Mouse (Mus musculus) CH12.LX (cell line): ENCODE measurements around the gene Ccdc88a. TPM values are rescaled to one million over a fixed set of nuclear protein-coding genes. Genes with fewer than 3 reads are reported as not detected.

ENCODE experiments used
- DNase-seq: peaks from one replicate; pipeline ENCODE4 v3.0.0-alpha.2; 2013; ENCODE audit errors: extremely low read depth
- H3K27ac ChIP-seq: 2 replicates; pipeline ENCODE4 v1.5.1; 2012; ENCODE audit warnings: low read depth, mild to moderate bottlenecking, control low read depth, moderate library complexity; ENCODE audit not compliant: insufficient read depth
- H3K27me3 ChIP-seq: replicated peaks from 2 replicates; pipeline ENCODE3; 2012; ENCODE audit warnings: inconsistent platforms
- H3K36me3 ChIP-seq, 2 experiments: replicated peaks in 1 of 2; 2 replicates each; pipeline versions ENCODE3 to v1.6.1; 2012; ENCODE audit warnings: inconsistent platforms in 1 of 2, low read length in 1 of 2, mild to moderate bottlenecking in 1 of 2, mixed read lengths in 1 of 2, moderate library complexity in 1 of 2; ENCODE audit not compliant: control insufficient read depth in 1 of 2, insufficient read depth in 1 of 2
- H3K4me1 ChIP-seq, 2 experiments: 2 replicates each; pipeline ENCODE4 v1.6.1; 2012; ENCODE audit warnings: inconsistent platforms in 1 of 2, moderate library complexity in 1 of 2; ENCODE audit not compliant: insufficient read depth in 2 of 2, control insufficient read depth in 1 of 2
- H3K4me2 ChIP-seq: 2 replicates; pipeline ENCODE4 v1.6.1; 2012; ENCODE audit warnings: low read depth, mild to moderate bottlenecking, control low read depth; ENCODE audit not compliant: poor library complexity, insufficient read depth, severe bottlenecking
- H3K4me3 ChIP-seq, 3 experiments: fragments of 150-350 bp in 1 of 3; sonication (generic) in 1 of 3; replicated peaks in 1 of 3; 2 replicates each; pipeline versions ENCODE3 to v1.5.1; 2011 to 2012; ENCODE audit warnings: low read depth in 2 of 3, low read length in 2 of 3, mild to moderate bottlenecking in 2 of 3, moderate library complexity in 2 of 3, control low read depth in 1 of 3, improper control_type of control experiment in 1 of 3, inconsistent platforms in 1 of 3, mixed read lengths in 1 of 3; ENCODE audit not compliant: poor library complexity in 1 of 3
- H3K79me2 ChIP-seq: replicated peaks from 2 replicates; pipeline ENCODE4 v1.6.1; 2012; ENCODE audit warnings: mild to moderate bottlenecking, moderate library complexity; ENCODE audit not compliant: control insufficient read depth, poor library complexity, insufficient read depth, severe bottlenecking; ENCODE audit errors: extremely low read depth
- H3K9ac ChIP-seq: 2 replicates; pipeline ENCODE4 v1.6.1; 2012; ENCODE audit warnings: low read depth, mild to moderate bottlenecking, control low read depth, moderate library complexity; ENCODE audit not compliant: insufficient read depth
- H3K9me3 ChIP-seq: replicated peaks from 2 replicates; pipeline ENCODE3; 2012; ENCODE audit warnings: low read length, inconsistent platforms, mixed read lengths
- BHLHE40 ChIP-seq: IDR thresholded peaks from 2 replicates; pipeline ENCODE4 v1.6.1; 2011; ENCODE audit warnings: mild to moderate bottlenecking, low read depth, low read length, improper control_type of control experiment
- CHD1 ChIP-seq: IDR thresholded peaks from 2 replicates; pipeline ENCODE4 v1.6.1; 2012; ENCODE audit warnings: low read depth, low read length, improper control_type of control experiment, inconsistent platforms
- CTCF ChIP-seq, 2 experiments: IDR thresholded peaks in 1 of 2; conservative IDR thresholded peaks in 1 of 2; 2 replicates each; pipeline ENCODE4 v1.5.1; 2011 to 2012; ENCODE audit warnings: low read depth in 2 of 2, low read length in 2 of 2, improper control_type of control experiment in 1 of 2, inconsistent platforms in 1 of 2, mild to moderate bottlenecking in 1 of 2, moderate library complexity in 1 of 2
- ELF1 ChIP-seq: IDR thresholded peaks from 2 replicates; pipeline ENCODE4 v1.6.1; 2014; ENCODE audit warnings: low read depth, mild to moderate bottlenecking, inconsistent platforms, low read length, improper control_type of control experiment
- ETS1 ChIP-seq: conservative IDR thresholded peaks from 2 replicates; pipeline ENCODE4 v1.6.1; 2012; ENCODE audit warnings: low read depth, mild to moderate bottlenecking, inconsistent platforms, low read length, improper control_type of control experiment, moderate library complexity
- GABPA ChIP-seq: IDR thresholded peaks from 2 replicates; pipeline ENCODE4 v1.6.1; 2012; ENCODE audit warnings: low read depth, low read length, improper control_type of control experiment, inconsistent platforms; ENCODE audit not compliant: insufficient replicate concordance
- HCFC1 ChIP-seq: IDR thresholded peaks from 2 replicates; pipeline ENCODE4 v1.6.1; 2012; ENCODE audit warnings: low read depth, mild to moderate bottlenecking, inconsistent platforms, low read length, improper control_type of control experiment
- IRF4 ChIP-seq: IDR thresholded peaks from 2 replicates; pipeline ENCODE4 v1.6.1; 2014; ENCODE audit warnings: low read depth, mild to moderate bottlenecking, inconsistent platforms, low read length, improper control_type of control experiment
- KAT2A ChIP-seq: IDR thresholded peaks from 2 replicates; pipeline ENCODE4 v1.6.1; 2012; ENCODE audit warnings: low read length, improper control_type of control experiment, inconsistent platforms; ENCODE audit not compliant: insufficient replicate concordance
- MAX ChIP-seq: IDR thresholded peaks from 2 replicates; pipeline ENCODE4 v1.6.1; 2011; ENCODE audit warnings: low read length, improper control_type of control experiment
- MEF2A ChIP-seq: IDR thresholded peaks from 2 replicates; pipeline ENCODE4 v1.6.1; 2014; ENCODE audit warnings: low read depth, mild to moderate bottlenecking, inconsistent platforms, low read length, improper control_type of control experiment, borderline replicate concordance
- MXI1 ChIP-seq: IDR thresholded peaks from 2 replicates; pipeline ENCODE4 v1.6.1; 2011; ENCODE audit warnings: mild to moderate bottlenecking, low read depth, low read length, improper control_type of control experiment
- MYC ChIP-seq: IDR thresholded peaks from 2 replicates; pipeline ENCODE4 v1.6.1; 2011; ENCODE audit warnings: low read depth, mild to moderate bottlenecking, improper control_type of control experiment, low read length
- RAD21 ChIP-seq: IDR thresholded peaks from 2 replicates; pipeline ENCODE4 v1.6.1; 2011; ENCODE audit warnings: low read depth, mild to moderate bottlenecking, low read length, improper control_type of control experiment, moderate library complexity
- SIN3A ChIP-seq: IDR thresholded peaks from 2 replicates; pipeline ENCODE4 v1.6.1; 2012; ENCODE audit warnings: low read length, improper control_type of control experiment, inconsistent platforms
- SMC3 ChIP-seq: IDR thresholded peaks from 2 replicates; pipeline ENCODE4 v1.6.1; 2011; ENCODE audit warnings: low read depth, low read length, improper control_type of control experiment
- TBP ChIP-seq: conservative IDR thresholded peaks from 2 replicates; pipeline ENCODE4 v1.6.1; 2011; ENCODE audit warnings: low read depth, low read length, improper control_type of control experiment
- UBTF ChIP-seq: IDR thresholded peaks from 2 replicates; pipeline ENCODE4 v1.6.1; 2012; ENCODE audit warnings: low read depth, mild to moderate bottlenecking, inconsistent platforms, low read length, improper control_type of control experiment, moderate library complexity
- USF1 ChIP-seq: IDR thresholded peaks from 2 replicates; pipeline ENCODE4 v1.6.1; 2014; ENCODE audit warnings: low read depth, mild to moderate bottlenecking, inconsistent platforms, low read length, improper control_type of control experiment
- ZC3H11A ChIP-seq: IDR thresholded peaks from 2 replicates; pipeline ENCODE4 v1.6.1; 2012; ENCODE audit warnings: low read depth, mild to moderate bottlenecking, inconsistent platforms, low read length, improper control_type of control experiment
- ZKSCAN1 ChIP-seq: IDR thresholded peaks from 2 replicates; pipeline ENCODE4 v1.6.1; 2012; ENCODE audit warnings: low read depth, inconsistent platforms, low read length, improper control_type of control experiment, borderline replicate concordance
- dilution Hi-C: fragments of 300-500 bp; cut with MboI; formaldehyde crosslinking; loops from 2 replicates; pipeline ENCODE4 v1.14.3; 2020; ENCODE audit warnings: low sequenced_read_pairs; ENCODE audit not compliant: extremely low pct_unique_long_range_greater_than_20kb, extremely low pct_ligation_motif_present
- in situ Hi-C: fragments of 300-500 bp; cut with MboI; formaldehyde crosslinking; loops from 3 replicates; pipeline ENCODE4 v1.14.3; 2019; ENCODE audit warnings: low sequenced_read_pairs, low pct_ligation_motif_present, low pct_unique_long_range_greater_than_20kb, mixed read lengths
- polyA plus RNA-seq: library from polyadenylated mRNA; unstranded; fragments of >175 nt; gene quantifications from 2 replicates; pipeline ENCODE4 v1.2.1, GENCODE M21; 2012; ENCODE audit warnings: low read depth; ENCODE audit not compliant: insufficient read length
- total RNA-seq, 2 experiments: library from RNA; depleted of rRNA; stranded (reverse); fragments of 300-350 nt in 1 of 2; fragments of >200 nt in 1 of 2; gene quantifications; 2 replicates each; pipeline ENCODE4 v1.2.3; 2012 to 2014

Gene Ccdc88a
- total and polyA plus RNA-seq, 3 experiments: 13.7 to 26.1 (median 15.2) TPM

DNA sequence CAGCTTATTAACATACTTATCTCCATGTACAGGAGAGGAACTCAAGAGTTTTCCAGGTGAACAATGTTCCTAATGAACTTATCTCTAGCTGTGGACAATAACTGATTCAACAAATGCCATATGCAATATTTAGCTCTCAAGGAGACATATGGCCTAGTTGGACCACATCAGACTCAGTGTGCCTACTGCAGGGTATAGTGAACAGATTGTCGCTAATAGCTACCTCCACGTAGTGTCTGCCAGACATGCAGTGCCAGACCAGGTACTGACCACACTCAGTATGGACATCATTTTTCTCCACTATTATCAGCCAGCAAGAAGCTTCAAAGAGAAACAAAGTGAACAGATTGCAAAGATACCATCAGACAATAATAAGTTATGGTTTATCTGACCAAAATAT is 22.6 kb upstream of the Ccdc88a start:
- no peak for TF ChIP-seq SIN3A
- TF ChIP-seq SMC3: no peak
- no peak for TF ChIP-seq GABPA
- no peak for TF ChIP-seq IRF4
- no peak for TF ChIP-seq MAX
- no peak for TF ChIP-seq BHLHE40
- no peak for TF ChIP-seq KAT2A
- no peak for TF ChIP-seq RAD21
- no peak for TF ChIP-seq CHD1
- TF ChIP-seq USF1: no peak
- TF ChIP-seq TBP: no peak
- TF ChIP-seq ELF1: no peak
- TF ChIP-seq HCFC1: no peak
- TF ChIP-seq UBTF: no peak
- TF ChIP-seq CTCF (conservative IDR thresholded peaks at IDR 0.05 in 1 of 2, IDR thresholded peaks at IDR 0.05 in 1 of 2; ENCODE audit: low read depth in 2 of 2, low read length in 2 of 2): no peak
- TF ChIP-seq MEF2A: no peak
- no peak for TF ChIP-seq ETS1
- no peak for TF ChIP-seq MYC
- TF ChIP-seq, all 38 proteins: peak for 0
- Histone ChIP-seq H3K9ac (no peak overlapping the region), H3K4me3 (no peak overlapping the region), H3K27ac (no peak overlapping the region), H3K4me2 (no peak overlapping the region), H3K4me1 (peaks cover under 1 to 9% of the 10 kb centered on the region in 2 experiments), H3K9me3 (no peaks in the 10 kb centered on the region), H3K79me2 (no peaks in the 10 kb centered on the region), H3K27me3 (no peaks in the 10 kb centered on the region), H3K36me3 (no peaks in the 10 kb centered on the region)
- dilution Hi-C loops (no loop called here), in situ Hi-C loops (no loop called here)
- no peak for DNase-seq

DNA sequence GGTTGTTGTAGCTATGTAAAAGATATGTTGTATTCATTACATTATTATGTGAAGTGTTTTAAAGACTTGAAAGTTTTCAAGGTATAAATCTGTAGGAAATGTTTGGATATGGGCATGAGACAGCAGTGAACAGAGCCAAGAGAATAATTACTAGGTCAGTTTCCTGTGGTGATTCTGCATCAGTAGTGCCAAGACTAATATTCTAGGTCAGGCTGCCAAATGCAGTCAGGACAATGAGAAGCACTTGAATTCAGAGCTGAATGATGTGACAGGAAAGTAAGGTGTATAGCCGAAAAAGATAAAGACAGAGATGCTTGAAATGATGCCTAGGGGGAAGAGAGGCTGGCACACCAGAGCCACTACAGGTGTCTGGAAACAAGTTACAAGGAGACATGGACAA is 21.2 kb upstream of the Ccdc88a start:
- no peaks in the 10 kb centered on the region for H3K36me3 ChIP-seq
- H3K4me1 ChIP-seq: no peaks in the 10 kb centered on the region
- no peaks in the 10 kb centered on the region for H3K27me3 ChIP-seq
- no peak overlapping the region for H3K4me2 ChIP-seq
- H3K4me3 ChIP-seq: no peak overlapping the region
- no peak overlapping the region for H3K27ac ChIP-seq
- no peak for DNase-seq
- no peaks in the 10 kb centered on the region for H3K79me2 ChIP-seq
- TF ChIP-seq MXI1 (no peak), ZKSCAN1 (no peak), ZC3H11A (no peak), SMC3 (no peak), USF1 (no peak)
- dilution Hi-C loops (no loop called here), in situ Hi-C loops (no loop called here)
- H3K9me3 ChIP-seq: peaks cover 2% of the 10 kb centered on the region
- no peak overlapping the region for H3K9ac ChIP-seq
